Mouse (Mus musculus): ENCODE data around the gene Vps25. TPM values are rescaled to one million over a fixed set of nuclear protein-coding genes. Genes with fewer than 3 reads are reported as not detected.

Vps25 gene
- polyA plus RNA-seq, 1 experiment from 2014 or later, result 111 TPM

DNA sequence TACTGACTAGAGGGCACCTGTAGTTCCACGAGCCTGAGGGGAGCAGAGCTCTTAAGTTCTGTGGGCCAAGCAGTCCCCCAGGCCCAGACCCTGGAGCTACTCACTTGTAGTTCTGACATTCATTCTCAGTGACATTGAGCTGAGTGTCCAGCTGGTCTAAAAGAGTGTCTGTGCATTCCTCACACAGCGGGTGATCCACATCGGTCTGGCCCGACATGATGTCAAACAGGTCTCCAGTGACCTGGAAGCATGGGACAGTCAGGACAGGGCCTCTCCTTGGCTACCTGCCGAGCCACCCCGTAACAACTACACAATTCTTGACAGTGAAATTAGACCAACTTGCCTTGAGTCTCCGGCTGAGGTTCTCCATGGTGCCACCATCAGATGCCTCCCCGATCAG is 41.7 kb downstream of the Vps25 start:
- Histone ChIP-seq H3K27me3 (ENCODE audit: control insufficient read depth, insufficient read depth, low read length) (no peaks in the 10 kb centered on the region), H3K9ac (replicated peaks; ENCODE audit: low read length) (no peak overlapping the region), H3K27ac (replicated peaks; ENCODE audit: low read depth, low read length) (no peak overlapping the region), H3K4me3 (replicated peaks; ENCODE audit: low read depth, low read length) (no peak overlapping the region), H3K4me2 (ENCODE audit: low read length) (no peak overlapping the region), H3K4me1 (ENCODE audit: control insufficient read depth, insufficient read depth, low read length) (no peaks in the 10 kb centered on the region), H3K9me3 (ENCODE audit: control insufficient read depth, low read length) (no peaks in the 10 kb centered on the region), H3K36me3 (ENCODE audit: control insufficient read depth, insufficient read depth, low read length) (peaks cover 87% of the 10 kb centered on the region)
- ATAC-seq (ENCODE audit: low FRiP score, low TSS enrichment) (no peak), DNase-seq (no peak)
- 92% methylated on average over 8 of the region's 8 CpGs for WGBS

- Histone ChIP-seq H3K27ac (replicated peaks; ENCODE audit: low read depth, low read length) (no peak overlapping the region), H3K9me3 (ENCODE audit: control insufficient read depth, low read length) (no peaks in the 10 kb centered on the region), H3K36me3 (ENCODE audit: control insufficient read depth, insufficient read depth, low read length) (peaks cover 33% of the 10 kb centered on the region), H3K27me3 (ENCODE audit: control insufficient read depth, insufficient read depth, low read length) (no peaks in the 10 kb centered on the region), H3K4me1 (ENCODE audit: control insufficient read depth, insufficient read depth, low read length) (peaks cover 12% of the 10 kb centered on the region), H3K4me2 (ENCODE audit: low read length) (peak overlapping the region; percentile 98), H3K4me3 (replicated peaks; ENCODE audit: low read depth, low read length) (peak overlapping the region; percentile 89), H3K9ac (replicated peaks; ENCODE audit: low read length) (0 out of 2 replicates have a peak overlapping the region, but pooled peaks have one; percentile 81)
- no peak for ATAC-seq (ENCODE audit: low FRiP score, low TSS enrichment)
- DNase-seq, result no peak
- 63% methylated on average over 7 of the region's 7 CpGs for WGBS
Measured at GRCm38 (mm10) chr11:101300881-101301280, 47.4 kb downstream of the Vps25 start.

GRCm38 (mm10) chr11:101301299-101302003 is 47.9 kb downstream of the Vps25 start:
- Histone ChIP-seq H3K36me3 (ENCODE audit: control insufficient read depth, insufficient read depth, low read length) (peaks cover 30% of the 10 kb centered on the region), H3K27ac (replicated peaks; ENCODE audit: low read depth, low read length) (peak overlapping the region; percentile 75), H3K4me3 (replicated peaks; ENCODE audit: low read depth, low read length) (peak overlapping the region; percentile 89), H3K4me1 (ENCODE audit: control insufficient read depth, insufficient read depth, low read length) (peaks cover 12% of the 10 kb centered on the region), H3K9ac (replicated peaks; ENCODE audit: low read length) (peak overlapping the region; percentile 81), H3K9me3 (ENCODE audit: control insufficient read depth, low read length) (no peaks in the 10 kb centered on the region), H3K4me2 (ENCODE audit: low read length) (peak overlapping the region; percentile 98), H3K27me3 (ENCODE audit: control insufficient read depth, insufficient read depth, low read length) (no peaks in the 10 kb centered on the region)
- ATAC-seq (ENCODE audit: low FRiP score, low TSS enrichment) (no peak), DNase-seq (no peak)
- 14% methylated on average over 26 of the region's 26 CpGs for WGBS

DNA sequence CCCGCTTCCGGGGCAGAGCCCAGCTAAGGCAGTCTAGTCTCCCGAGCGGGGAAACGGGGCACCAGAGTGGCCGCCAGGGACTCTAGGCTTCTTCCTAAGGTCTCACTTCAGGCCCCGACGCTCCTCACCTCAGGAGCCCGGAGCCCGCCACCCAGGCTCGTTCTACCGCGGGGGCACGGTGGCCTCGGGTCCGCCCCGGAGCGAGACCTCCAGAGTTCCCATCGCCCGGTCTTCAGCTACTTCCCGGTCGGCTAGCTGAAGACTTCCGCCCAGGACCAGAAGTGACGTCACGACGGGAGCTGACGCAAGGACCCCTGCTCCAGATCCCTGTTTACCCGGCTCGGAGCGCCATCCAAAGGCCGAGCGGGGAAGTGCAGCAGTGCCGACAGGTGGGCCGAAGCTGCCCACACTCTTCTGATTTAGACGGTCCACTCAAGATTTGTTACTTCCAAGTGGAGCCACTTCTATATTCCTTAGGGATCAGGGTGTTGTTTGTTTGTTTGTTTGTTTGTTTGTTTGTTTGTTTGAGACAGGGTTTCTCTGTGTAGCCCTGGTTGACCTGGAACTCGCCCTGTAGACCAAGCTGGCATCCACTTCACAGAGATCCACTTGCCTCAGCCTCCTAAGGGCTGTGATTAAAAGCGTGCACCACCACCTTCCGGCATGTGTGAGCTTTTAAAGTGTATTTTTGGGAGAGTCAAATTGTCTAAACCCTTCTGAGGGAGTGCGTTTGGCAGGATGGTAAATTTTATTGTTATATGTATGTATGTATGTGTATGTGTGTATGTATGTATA is 48.7 kb downstream of the Vps25 start, which contains the start of gene Becn1:
Gene Becn1 (minus strand): TSS at position 283 of the 795 bp plus-strand sequence.
- Histone ChIP-seq H3K9me3 (ENCODE audit: control insufficient read depth, low read length) (no peaks in the 10 kb centered on the region), H3K4me3 (replicated peaks; ENCODE audit: low read depth, low read length) (peak within 1 kb of the TSS; percentile 89), H3K27ac (replicated peaks; ENCODE audit: low read depth, low read length) (peak within 1 kb of the TSS; percentile 75), H3K36me3 (ENCODE audit: control insufficient read depth, insufficient read depth, low read length) (peaks cover 24% of the 10 kb centered on the region), H3K4me1 (ENCODE audit: control insufficient read depth, insufficient read depth, low read length) (peaks cover 12% of the 10 kb centered on the region), H3K9ac (replicated peaks; ENCODE audit: low read length) (peak within 1 kb of the TSS; percentile 81), H3K27me3 (ENCODE audit: control insufficient read depth, insufficient read depth, low read length) (no peaks in the 10 kb centered on the region), H3K4me2 (ENCODE audit: low read length) (peak within 1 kb of the TSS; percentile 98)
- ATAC-seq (ENCODE audit: low FRiP score, low TSS enrichment) (peak; percentile 87; the same call in 1 of the 2 replicates), DNase-seq (peak; percentile 98)
- 6% methylated on average over 39 of the region's 39 CpGs for WGBS

DNA sequence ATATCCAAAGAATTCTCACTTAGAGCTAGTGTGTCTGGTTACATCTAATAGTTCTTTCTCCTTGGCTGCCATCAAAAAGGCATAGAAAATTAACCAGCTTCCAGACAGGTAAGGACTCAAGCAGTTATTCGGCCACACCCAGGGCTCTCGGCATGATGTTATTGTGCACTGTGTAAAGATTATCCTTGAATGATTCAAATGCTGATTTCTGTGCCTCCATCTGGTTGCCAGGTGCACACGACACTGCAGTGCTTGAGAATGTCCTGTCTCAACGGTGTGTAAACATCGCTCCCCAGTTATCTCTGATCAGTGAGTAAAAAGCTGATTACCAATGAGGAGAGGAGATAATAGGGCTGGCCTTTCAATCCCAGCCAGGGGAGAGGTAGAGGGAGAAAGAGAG is 54.2 kb downstream of the Vps25 start:
- no peak overlapping the region for H3K4me3 ChIP-seq (replicated peaks; ENCODE audit: low read depth, low read length)
- no peaks in the 10 kb centered on the region for H3K9me3 ChIP-seq (ENCODE audit: control insufficient read depth, low read length)
- no peak overlapping the region for H3K27ac ChIP-seq (replicated peaks; ENCODE audit: low read depth, low read length)
- ATAC-seq (ENCODE audit: low FRiP score, low TSS enrichment), result no peak
- DNase-seq, result no peak
- H3K27me3 ChIP-seq (ENCODE audit: control insufficient read depth, insufficient read depth, low read length), result no peaks in the 10 kb centered on the region
- no peaks in the 10 kb centered on the region for H3K36me3 ChIP-seq (ENCODE audit: control insufficient read depth, insufficient read depth, low read length)
- H3K4me1 ChIP-seq (ENCODE audit: control insufficient read depth, insufficient read depth, low read length), result no peaks in the 10 kb centered on the region
- H3K4me2 ChIP-seq (ENCODE audit: low read length), result no peak overlapping the region
- 36% methylated on average over 5 of the region's 5 CpGs for WGBS
- H3K9ac ChIP-seq (replicated peaks; ENCODE audit: low read length), result no peak overlapping the region

Other genes starting within 250 kb of the Vps25 start
- gene Atp6v0a1, start 244.3 kb upstream of the Vps25 start, polyA plus RNA-seq (2014; fragmentation: Nextera tagmentation; extraction: Ambion mirVana), result 115 and 119 TPM in 2 replicates
- 9.5 and 9.8 TPM in 2 replicates for gene Naglu, start 183.7 kb upstream of the Vps25 start, polyA plus RNA-seq (2014; fragmentation: Nextera tagmentation; extraction: Ambion mirVana)
- gene Hsd17b1, start 175.3 kb upstream of the Vps25 start, polyA plus RNA-seq (2014; fragmentation: Nextera tagmentation; extraction: Ambion mirVana), result 0.16 and 0.43 TPM in 2 replicates
- 43.6 and 44.4 TPM in 2 replicates for gene Coasy, start 171.1 kb upstream of the Vps25 start, polyA plus RNA-seq (2014; fragmentation: Nextera tagmentation; extraction: Ambion mirVana)
- 92.9 and 100 TPM in 2 replicates for gene Mlx, start 166.4 kb upstream of the Vps25 start, polyA plus RNA-seq (2014; fragmentation: Nextera tagmentation; extraction: Ambion mirVana)
- gene Psmc3ip, start 158.3 kb upstream of the Vps25 start, polyA plus RNA-seq (2014; fragmentation: Nextera tagmentation; extraction: Ambion mirVana), result 19.2 and 19.6 TPM in 2 replicates
- 13.1 and 26.0 TPM in 2 replicates for gene Retreg3, start 133.8 kb upstream of the Vps25 start, polyA plus RNA-seq (2014; fragmentation: Nextera tagmentation; extraction: Ambion mirVana)
- 73.3 and 75.5 TPM in 2 replicates for gene Tubg1, start 133.8 kb upstream of the Vps25 start, polyA plus RNA-seq (2014; fragmentation: Nextera tagmentation; extraction: Ambion mirVana)
- gene Tubg2, start 97.8 kb upstream of the Vps25 start, polyA plus RNA-seq (2014; fragmentation: Nextera tagmentation; extraction: Ambion mirVana), result 42.2 and 56.0 TPM in 2 replicates
- 2.3 and 2.8 TPM in 2 replicates for gene Cntnap1, start 83.2 kb upstream of the Vps25 start, polyA plus RNA-seq (2014; fragmentation: Nextera tagmentation; extraction: Ambion mirVana)
- gene Plekhh3, start 82.4 kb upstream of the Vps25 start, polyA plus RNA-seq (2014; fragmentation: Nextera tagmentation; extraction: Ambion mirVana), result 8.2 and 8.4 TPM in 2 replicates
- 0.16 TPM in 1 of 2 replicates, not detected in the other for gene Ccr10, start 78.3 kb upstream of the Vps25 start, polyA plus RNA-seq (2014; fragmentation: Nextera tagmentation; extraction: Ambion mirVana)
- 25.1 and 25.6 TPM in 2 replicates for gene Ezh1, start 27.2 kb upstream of the Vps25 start, polyA plus RNA-seq (2014; fragmentation: Nextera tagmentation; extraction: Ambion mirVana)
- gene Ramp2, start 7.7 kb upstream of the Vps25 start, polyA plus RNA-seq (2014; fragmentation: Nextera tagmentation; extraction: Ambion mirVana), result 59.7 and 84.0 TPM in 2 replicates
- 4.3 and 5.3 TPM in 2 replicates for gene Wnk4, start 6.9 kb downstream of the Vps25 start, polyA plus RNA-seq (2014; fragmentation: Nextera tagmentation; extraction: Ambion mirVana)
- gene Cntd1, start 25.3 kb downstream of the Vps25 start, polyA plus RNA-seq (2014; fragmentation: Nextera tagmentation; extraction: Ambion mirVana), result 0.38 and 0.55 TPM in 2 replicates
- gene Coa3, start 25.4 kb downstream of the Vps25 start, polyA plus RNA-seq (2014; fragmentation: Nextera tagmentation; extraction: Ambion mirVana), result 221 and 243 TPM in 2 replicates
- 148 and 193 TPM in 2 replicates for gene Becn1, start 48.6 kb downstream of the Vps25 start, polyA plus RNA-seq (2014; fragmentation: Nextera tagmentation; extraction: Ambion mirVana)
- 101 and 103 TPM in 2 replicates for gene Psme3, start 62.5 kb downstream of the Vps25 start, polyA plus RNA-seq (2014; fragmentation: Nextera tagmentation; extraction: Ambion mirVana)
- 1.3 and 1.7 TPM in 2 replicates for gene Aoc2, start 71.4 kb downstream of the Vps25 start, polyA plus RNA-seq (2014; fragmentation: Nextera tagmentation; extraction: Ambion mirVana)
- gene Aoc3, start 76.9 kb downstream of the Vps25 start, polyA plus RNA-seq (2014; fragmentation: Nextera tagmentation; extraction: Ambion mirVana), result 0.04 TPM in 1 of 2 replicates, not detected in the other
- gene G6pc, start 113.9 kb downstream of the Vps25 start, polyA plus RNA-seq (2014; fragmentation: Nextera tagmentation; extraction: Ambion mirVana), result not detected in 2 replicates
- gene Aarsd1, start 163.9 kb downstream of the Vps25 start, polyA plus RNA-seq (2014; fragmentation: Nextera tagmentation; extraction: Ambion mirVana), result 90.7 and 101 TPM in 2 replicates
- 7.5 and 7.6 TPM in 2 replicates for gene Gm27029, start 171.1 kb downstream of the Vps25 start, polyA plus RNA-seq (2014; fragmentation: Nextera tagmentation; extraction: Ambion mirVana)
- 21.1 and 23.1 TPM in 2 replicates for gene Rundc1, start 171.4 kb downstream of the Vps25 start, polyA plus RNA-seq (2014; fragmentation: Nextera tagmentation; extraction: Ambion mirVana)
- gene Ptges3l, start 171.6 kb downstream of the Vps25 start, polyA plus RNA-seq (2014; fragmentation: Nextera tagmentation; extraction: Ambion mirVana), result 1.1 TPM in 2 replicates
- 301 and 329 TPM in 2 replicates for gene Rpl27, start 188.6 kb downstream of the Vps25 start, polyA plus RNA-seq (2014; fragmentation: Nextera tagmentation; extraction: Ambion mirVana)
- gene Ifi35, start 194.7 kb downstream of the Vps25 start, polyA plus RNA-seq (2014; fragmentation: Nextera tagmentation; extraction: Ambion mirVana), result 1.5 and 5.9 TPM in 2 replicates
- gene Rnd2, start 211.3 kb downstream of the Vps25 start, polyA plus RNA-seq (2014; fragmentation: Nextera tagmentation; extraction: Ambion mirVana), result 58.6 and 72.6 TPM in 2 replicates
- 99.9 and 129 TPM in 2 replicates for gene Vat1, start 212.5 kb downstream of the Vps25 start, polyA plus RNA-seq (2014; fragmentation: Nextera tagmentation; extraction: Ambion mirVana)